Mouse (Mus musculus): Measurements from ENCODE around the gene Il31. TPM values are rescaled to one million over a fixed set of nuclear protein-coding genes. Genes with fewer than 3 reads are reported as not detected.

Gene Il31
- total and polyA plus RNA-seq, 2 experiments from 2014 or later: not detected

- Histone ChIP-seq H3K27ac (ENCODE audit: low read depth) (no peak overlapping the region), H3K27me3 (ENCODE audit: control insufficient read depth, insufficient read depth, low read length) (peaks cover 33% of the 10 kb centered on the region)
- TF ChIP-seq EP300 (IDR thresholded peaks at IDR 0.05; ENCODE audit: low read depth) (no peak), CTCF (IDR thresholded peaks at IDR 0.05; ENCODE audit: low read depth) (no peak)
Measured at GRCm38 (mm10) chr5:123507936-123508723, 18.8 kb upstream of the Il31 start.

GRCm38 (mm10) chr5:123501973-123502372 is 12.7 kb upstream of the Il31 start:
- no peaks in the 10 kb centered on the region for H3K36me3 ChIP-seq (replicated peaks; ENCODE audit: control insufficient read depth, insufficient read depth, low read length)
- H3K4me2 ChIP-seq (ENCODE audit: low read depth, low read length): no peak overlapping the region
- no peak for ATAC-seq (ENCODE audit: insufficient read depth, low read depth)
- H3K4me1 ChIP-seq (ENCODE audit: control insufficient read depth, insufficient read depth): peaks cover 9% of the 10 kb centered on the region; the same call in 1 of the 2 replicates
- no peak overlapping the region for H3K27ac ChIP-seq (ENCODE audit: low read depth)
- H3K27me3 ChIP-seq (ENCODE audit: control insufficient read depth, insufficient read depth, low read length): peaks cover 20% of the 10 kb centered on the region; the same call in 1 of the 2 replicates
- H3K4me3 ChIP-seq (ENCODE audit: low read depth, low read length): no peak overlapping the region
- TF ChIP-seq CTCF (IDR thresholded peaks at IDR 0.05; ENCODE audit: low read depth) (no peak), EP300 (IDR thresholded peaks at IDR 0.05; ENCODE audit: low read depth) (no peak)
- H3K9me3 ChIP-seq (replicated peaks; ENCODE audit: control insufficient read depth, low read length): no peaks in the 10 kb centered on the region
- WGBS: 42% methylated on average over 4 of the region's 4 CpGs
- DNase-seq (ENCODE audit: low spot score): no peak
- H3K9ac ChIP-seq (replicated peaks; ENCODE audit: low read depth, low read length): no peak overlapping the region

More at GRCm38 (mm10) chr5:123507936-123508723, 18.8 kb upstream of the Il31 start:
- Histone ChIP-seq H3K4me3 (ENCODE audit: low read depth, low read length) (peak overlapping the region; percentile 55), H3K36me3 (replicated peaks; ENCODE audit: control insufficient read depth, insufficient read depth, low read length) (peaks cover 8% of the 10 kb centered on the region; the same call in 1 of the 2 replicates), H3K9ac (replicated peaks; ENCODE audit: low read depth, low read length) (peak overlapping the region; percentile 43; the same call in 1 of the 2 replicates), H3K4me2 (ENCODE audit: low read depth, low read length) (peak overlapping the region; percentile 79), H3K4me1 (ENCODE audit: control insufficient read depth, insufficient read depth) (peaks cover 14% of the 10 kb centered on the region), H3K9me3 (replicated peaks; ENCODE audit: control insufficient read depth, low read length) (no peaks in the 10 kb centered on the region)
- ATAC-seq (ENCODE audit: insufficient read depth, low read depth) (peak; percentile 82), DNase-seq (ENCODE audit: low spot score) (peak; percentile 60)
- WGBS: under 1% methylated on average over 57 of the region's 59 CpGs

GRCm38 (mm10) chr5:123499717-123500116 is 10.4 kb upstream of the Il31 start:
- peak; percentile 69 for TF ChIP-seq CTCF (IDR thresholded peaks at IDR 0.05; ENCODE audit: low read depth)
- no peak for TF ChIP-seq EP300 (IDR thresholded peaks at IDR 0.05; ENCODE audit: low read depth)
- Histone ChIP-seq H3K27me3 (ENCODE audit: control insufficient read depth, insufficient read depth, low read length) (peaks cover 14% of the 10 kb centered on the region; the same call in 1 of the 2 replicates), H3K9me3 (replicated peaks; ENCODE audit: control insufficient read depth, low read length) (no peaks in the 10 kb centered on the region), H3K4me1 (ENCODE audit: control insufficient read depth, insufficient read depth) (peaks cover 9% of the 10 kb centered on the region; the same call in 1 of the 2 replicates), H3K4me3 (ENCODE audit: low read depth, low read length) (no peak overlapping the region), H3K36me3 (replicated peaks; ENCODE audit: control insufficient read depth, insufficient read depth, low read length) (no peaks in the 10 kb centered on the region), H3K27ac (ENCODE audit: low read depth) (no peak overlapping the region), H3K4me2 (ENCODE audit: low read depth, low read length) (no peak overlapping the region), H3K9ac (replicated peaks; ENCODE audit: low read depth, low read length) (no peak overlapping the region)
- peak; percentile 56 for DNase-seq (ENCODE audit: low spot score)
- ATAC-seq (ENCODE audit: insufficient read depth, low read depth): 0 out of 2 replicates have a peak, but pooled peaks have one; percentile 13
- WGBS: 43% methylated on average over 4 of the region's 4 CpGs

GRCm38 (mm10) chr5:123489935-123490334 is 646 bp upstream of the Il31 start:
- H3K4me1 ChIP-seq (ENCODE audit: control insufficient read depth, insufficient read depth): no peaks in the 10 kb centered on the region
- 53% methylated on average over 9 of the region's 9 CpGs for WGBS
- no peaks in the 10 kb centered on the region for H3K9me3 ChIP-seq (replicated peaks; ENCODE audit: control insufficient read depth, low read length)
- ATAC-seq (ENCODE audit: insufficient read depth, low read depth): peak; percentile 47
- no peaks in the 10 kb centered on the region for H3K27me3 ChIP-seq (ENCODE audit: control insufficient read depth, insufficient read depth, low read length)
- no peak overlapping the region for H3K4me2 ChIP-seq (ENCODE audit: low read depth, low read length)
- H3K4me3 ChIP-seq (ENCODE audit: low read depth, low read length): no peak overlapping the region
- H3K27ac ChIP-seq (ENCODE audit: low read depth): no peak overlapping the region
- 0 out of 2 replicates have a peak, but pooled peaks have one; percentile 56 for TF ChIP-seq EP300 (IDR thresholded peaks at IDR 0.05; ENCODE audit: low read depth)
- TF ChIP-seq CTCF (IDR thresholded peaks at IDR 0.05; ENCODE audit: low read depth): no peak
- DNase-seq (ENCODE audit: low spot score): no peak
- no peak overlapping the region for H3K9ac ChIP-seq (replicated peaks; ENCODE audit: low read depth, low read length)
- no peaks in the 10 kb centered on the region for H3K36me3 ChIP-seq (replicated peaks; ENCODE audit: control insufficient read depth, insufficient read depth, low read length)

GRCm38 (mm10) chr5:123487659-123488395 is 1.5 kb downstream of the Il31 start:
- no peak overlapping the region for H3K4me2 ChIP-seq (ENCODE audit: low read depth, low read length)
- H3K27me3 ChIP-seq (ENCODE audit: control insufficient read depth, insufficient read depth, low read length): no peaks in the 10 kb centered on the region
- TF ChIP-seq CTCF (IDR thresholded peaks at IDR 0.05; ENCODE audit: low read depth): no peak
- H3K27ac ChIP-seq (ENCODE audit: low read depth): no peak overlapping the region
- no peaks in the 10 kb centered on the region for H3K4me1 ChIP-seq (ENCODE audit: control insufficient read depth, insufficient read depth)
- DNase-seq (ENCODE audit: low spot score): no peak
- 71% methylated on average over 11 of the region's 11 CpGs for WGBS
- H3K9ac ChIP-seq (replicated peaks; ENCODE audit: low read depth, low read length): no peak overlapping the region
- H3K9me3 ChIP-seq (replicated peaks; ENCODE audit: control insufficient read depth, low read length): no peaks in the 10 kb centered on the region
- no peak overlapping the region for H3K4me3 ChIP-seq (ENCODE audit: low read depth, low read length)
- no peaks in the 10 kb centered on the region for H3K36me3 ChIP-seq (replicated peaks; ENCODE audit: control insufficient read depth, insufficient read depth, low read length)
- no peak for ATAC-seq (ENCODE audit: insufficient read depth, low read depth)
